ENCODE assay signal across 22 mouse cellular contexts in the genomic region with DNA sequence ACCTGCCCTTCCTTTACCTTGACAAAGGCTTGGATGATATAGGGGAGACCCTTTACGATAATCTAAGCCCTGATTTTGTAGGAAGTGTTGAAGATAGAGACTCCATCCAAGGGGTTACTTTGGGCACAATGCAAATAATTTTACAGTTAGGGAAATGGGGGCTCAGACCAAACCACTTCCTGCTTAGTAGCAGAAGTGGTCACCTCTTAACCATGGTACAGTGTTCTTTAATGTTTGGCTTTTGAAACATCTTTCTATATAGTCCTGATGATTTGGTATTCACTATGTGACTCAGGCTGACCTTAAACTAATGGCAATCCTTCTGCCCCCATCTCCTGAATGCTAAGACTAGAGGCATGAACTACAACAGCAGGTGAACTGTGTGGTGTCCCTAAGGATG. TPM values are rescaled to one million over a fixed set of nuclear protein-coding genes. Genes with fewer than 3 reads are reported as not detected.
"Had no signal": no experiment of that assay in that cellular context is flagged by ENCODE, and none has a peak within 500 bp of the region (broad histone marks: within the 10 kb centered on the region; RNA-seq: fewer than 3 reads in every experiment).

No protein-coding gene starts in this region.

- H3K4me1 ChIP-seq: liver, embryonic 12.5 days; megakaryocyte, embryonic 14.5 days; midbrain, embryonic 13.5 days; midbrain, embryonic 15.5 days; stomach, embryonic 15.5 days had no signal

- H3K9me3 ChIP-seq: liver, embryonic 12.5 days; megakaryocyte, embryonic 14.5 days; midbrain, embryonic 13.5 days; midbrain, embryonic 15.5 days; stomach, embryonic 15.5 days had no signal

- H3K36me3 ChIP-seq: liver, embryonic 12.5 days; midbrain, embryonic 13.5 days; midbrain, embryonic 15.5 days; stomach, embryonic 15.5 days had no signal

- ATAC-seq: liver, embryonic 12.5 days had no signal

- H3K4me3 ChIP-seq: liver, embryonic 12.5 days; megakaryocyte, embryonic 14.5 days; midbrain, embryonic 13.5 days; midbrain, embryonic 15.5 days; stomach, embryonic 15.5 days had no signal

- DNase-seq: lung, adult 18-20 months; lung, embryonic 14.5 days; lung, postnatal 10 days; lung, postnatal 4 days; retina, postnatal 1 day; right cerebral cortex, adult 18-20 months; right cerebral cortex, postnatal 14 days; thymus, adult 2 months; thymus, postnatal 25 days; thymus, postnatal 4 days had no signal

- H3K27me3 ChIP-seq: liver, embryonic 12.5 days; megakaryocyte, embryonic 14.5 days; midbrain, embryonic 13.5 days; midbrain, embryonic 15.5 days; stomach, embryonic 15.5 days had no signal

- H3K9ac ChIP-seq: liver, embryonic 12.5 days; liver, embryonic 14.5 days; lung, embryonic 14.5 days; midbrain, embryonic 13.5 days; midbrain, embryonic 15.5 days; stomach, embryonic 15.5 days had no signal

- H3K27ac ChIP-seq: liver, embryonic 12.5 days; liver, embryonic 14.5 days; midbrain, embryonic 13.5 days; midbrain, embryonic 15.5 days; stomach, embryonic 15.5 days; stomach, postnatal 0 days had no signal

- H3K4me2 ChIP-seq: liver, embryonic 12.5 days; lung, embryonic 14.5 days; midbrain, embryonic 11.5 days; midbrain, embryonic 13.5 days; midbrain, embryonic 15.5 days; stomach, embryonic 15.5 days had no signal

RNA-seq across cellular contexts. Expression of a gene that starts 50.5 kb away (rescaled TPM):
- total RNA-seq: monocyte, adult 5-6 weeks; neutrophil, adult 5-6 weeks had no signal
- polyA plus RNA-seq: liver, embryonic 12.5 days; liver, embryonic 14.5 days; lung, embryonic 16.5 days; testis, adult 2 months had no signal
